Mouse (Mus musculus) neural tube, embryonic 15.5 days (tissue): Measurements from ENCODE around the gene Rab27a. TPM values are rescaled to one million over a fixed set of nuclear protein-coding genes. Genes with fewer than 3 reads are reported as not detected.
A peak's percentile ranks its signal among the peaks of the same experiment; 100 is the strongest.

Experiments
- ATAC-seq: fragments of 200-750 bp; cut with Nextera tagmentation; 2 replicates; pipeline ENCODE4 v1.8.0; 2017; ENCODE audit warnings: mild to moderate bottlenecking, moderate TSS enrichment, moderate library complexity; ENCODE audit not compliant: low FRiP score
- H3K27ac ChIP-seq: fragments of 300-500 bp; sonication (generic); replicated peaks from 2 replicates; pipeline ENCODE4 v1.5.1; 2015; ENCODE audit warnings: mild to moderate bottlenecking, inconsistent platforms
- H3K27me3 ChIP-seq: fragments of 300-500 bp; sonication (generic); replicated peaks from 2 replicates; pipeline ENCODE4 v1.6.1; 2015; ENCODE audit warnings: inconsistent platforms
- H3K36me3 ChIP-seq: fragments of 300-500 bp; sonication (generic); 2 replicates; pipeline ENCODE4 v1.6.1; 2015; ENCODE audit warnings: inconsistent platforms
- H3K4me1 ChIP-seq: fragments of 300-500 bp; sonication (generic); 2 replicates; pipeline ENCODE4 v1.6.1; 2015; ENCODE audit warnings: inconsistent platforms
- H3K4me2 ChIP-seq: fragments of 300-500 bp; sonication (generic); 2 replicates; pipeline ENCODE4 v1.6.1; 2015; ENCODE audit warnings: inconsistent platforms, mild to moderate bottlenecking, moderate library complexity
- H3K4me3 ChIP-seq: fragments of 300-500 bp; sonication (generic); replicated peaks from 2 replicates; pipeline ENCODE4 v1.5.1; 2015; ENCODE audit warnings: mild to moderate bottlenecking, inconsistent platforms
- H3K9ac ChIP-seq: fragments of 300-500 bp; sonication (generic); replicated peaks from 2 replicates; pipeline ENCODE4 v1.6.1; 2015; ENCODE audit warnings: mild to moderate bottlenecking, inconsistent platforms
- H3K9me3 ChIP-seq: fragments of 300-500 bp; sonication (generic); replicated peaks from 2 replicates; pipeline ENCODE4 v1.6.1; 2016; ENCODE audit warnings: inconsistent platforms
- WGBS: fragments of 180-500 bp; shearing (Covaris S2); methylation state at CpG from one replicate; pipeline ENCODE4 v1.1.7; 2015; ENCODE audit warnings: mixed read lengths; 5-methylcytosine and 5-hydroxymethylcytosine counted together
- polyA plus RNA-seq: library from polyadenylated mRNA; unstranded; fragments of >200 nt; fragmentation: Nextera tagmentation; extraction: Ambion mirVana; gene quantifications from 2 replicates; pipeline ENCODE4 v1.2.1, GENCODE M21; 2015

The Rab27a gene
- polyA plus RNA-seq, 1 experiment from 2014 or later = 3.3 TPM

DNA sequence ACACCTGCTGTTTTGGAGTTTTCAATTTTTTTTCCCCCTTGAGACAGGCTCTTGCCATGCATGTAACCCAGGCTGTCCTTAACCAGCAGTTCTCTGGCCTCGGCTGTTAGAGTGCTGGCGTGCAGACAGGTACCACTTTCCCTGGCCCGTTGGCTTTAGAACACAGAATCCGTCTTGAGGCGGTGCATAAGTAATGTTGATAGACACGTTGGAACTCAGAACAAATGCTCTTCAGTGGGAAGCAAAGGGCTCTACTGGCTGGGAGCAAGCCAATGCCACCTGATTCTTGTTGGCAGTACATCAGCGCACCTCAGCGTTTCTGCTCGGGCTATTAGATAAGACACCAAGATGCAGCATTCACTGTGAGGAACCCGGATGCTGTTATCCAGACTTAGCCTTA, 24.8 kb upstream of the Rab27a start:
- H3K4me2 ChIP-seq = no peak overlapping the region
- no peaks in the 10 kb centered on the region for H3K4me1 ChIP-seq
- WGBS = 95% methylated on average over 10 of the region's 10 CpGs
- no peak overlapping the region for H3K9ac ChIP-seq
- H3K27me3 ChIP-seq = no peaks in the 10 kb centered on the region
- H3K4me3 ChIP-seq = no peak overlapping the region
- peaks cover 65% of the 10 kb centered on the region for H3K36me3 ChIP-seq
- H3K9me3 ChIP-seq = no peaks in the 10 kb centered on the region
- no peak overlapping the region for H3K27ac ChIP-seq
- ATAC-seq = no peak

DNA sequence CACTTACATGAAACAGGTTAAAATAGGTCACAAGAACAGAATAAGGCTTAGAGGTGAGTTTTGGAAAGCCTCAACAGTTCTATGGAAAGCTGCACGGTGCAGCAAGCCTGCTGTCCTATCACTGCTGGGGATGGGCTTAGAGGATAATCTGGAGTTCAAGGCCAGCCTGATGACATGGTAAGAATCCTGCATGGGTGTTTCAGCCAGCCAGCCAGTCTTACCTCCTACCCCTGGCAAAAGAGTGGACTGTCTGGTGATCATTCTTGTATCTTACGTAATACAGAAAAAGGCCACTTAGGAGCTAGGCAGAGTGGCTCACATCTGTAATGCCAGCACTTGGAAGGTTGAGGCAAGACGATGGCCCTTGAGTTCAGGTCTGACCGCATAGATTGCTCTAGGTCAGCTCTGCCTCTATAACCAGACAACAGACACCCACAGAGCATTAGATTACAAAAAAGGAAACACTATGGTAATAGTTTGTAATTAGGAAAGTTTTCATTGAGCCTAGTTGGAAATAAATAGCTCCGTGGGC, 24.0 kb upstream of the Rab27a start:
- H3K4me1 ChIP-seq = 0 out of 2 replicates have a peak, but pooled peaks cover under 1% of the 10 kb centered on the region
- H3K36me3 ChIP-seq = peaks cover 58% of the 10 kb centered on the region
- no peak overlapping the region for H3K9ac ChIP-seq
- no peak overlapping the region for H3K4me2 ChIP-seq
- H3K27ac ChIP-seq = no peak overlapping the region
- no peak overlapping the region for H3K4me3 ChIP-seq
- no peaks in the 10 kb centered on the region for H3K27me3 ChIP-seq
- no peaks in the 10 kb centered on the region for H3K9me3 ChIP-seq
- no peak for ATAC-seq
- 93% methylated on average over 5 of the region's 5 CpGs for WGBS

DNA sequence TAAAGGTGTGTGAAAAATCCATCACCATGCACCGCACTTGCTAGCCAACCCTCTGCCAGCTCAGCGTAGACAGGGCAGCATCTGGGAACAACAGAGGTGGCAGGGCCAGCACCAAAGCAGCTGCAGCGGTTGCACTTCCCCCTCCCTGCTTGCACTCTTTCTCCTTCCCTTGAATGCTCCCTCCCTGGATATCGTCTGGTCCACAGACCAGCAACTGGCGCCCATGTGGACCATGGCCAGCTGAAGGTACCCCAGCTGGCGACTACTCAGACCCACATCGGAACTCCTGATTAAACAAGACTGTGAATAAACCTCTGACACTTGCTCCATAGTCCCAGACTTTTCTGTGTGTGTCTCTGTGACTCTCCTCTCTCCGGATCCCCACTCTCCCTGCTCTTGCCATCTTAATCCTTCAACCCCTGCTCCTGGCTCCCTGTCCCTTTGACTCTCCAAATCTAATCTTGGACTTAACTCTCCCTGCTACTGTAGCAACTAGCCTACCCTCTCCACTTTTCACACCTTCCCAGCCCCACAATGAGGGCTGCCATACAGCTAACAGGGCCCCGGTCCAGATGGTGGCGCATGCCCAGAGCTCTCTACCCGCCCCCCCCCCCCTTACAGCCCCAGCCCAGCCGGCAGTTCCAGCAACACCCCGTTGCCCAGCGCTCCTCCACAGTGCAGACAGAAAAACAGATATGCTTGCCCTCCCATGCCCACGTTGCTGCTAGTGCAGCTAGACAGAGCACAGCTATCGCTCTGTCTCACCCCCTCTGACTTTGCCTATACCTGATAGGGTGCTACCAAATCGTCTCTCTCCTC, 18.6 kb upstream of the Rab27a start:
- H3K9me3 ChIP-seq = no peaks in the 10 kb centered on the region
- no peaks in the 10 kb centered on the region for H3K27me3 ChIP-seq
- H3K27ac ChIP-seq = no peak overlapping the region
- H3K9ac ChIP-seq = no peak overlapping the region
- H3K4me2 ChIP-seq = peak overlapping the region; percentile 33; the same call in 1 of the 2 replicates
- peak; percentile 72 for ATAC-seq
- WGBS = 18% methylated on average over 17 of the region's 17 CpGs
- peaks cover 33% of the 10 kb centered on the region for H3K36me3 ChIP-seq
- no peak overlapping the region for H3K4me3 ChIP-seq
- H3K4me1 ChIP-seq = 0 out of 2 replicates have a peak, but pooled peaks cover 6% of the 10 kb centered on the region

DNA sequence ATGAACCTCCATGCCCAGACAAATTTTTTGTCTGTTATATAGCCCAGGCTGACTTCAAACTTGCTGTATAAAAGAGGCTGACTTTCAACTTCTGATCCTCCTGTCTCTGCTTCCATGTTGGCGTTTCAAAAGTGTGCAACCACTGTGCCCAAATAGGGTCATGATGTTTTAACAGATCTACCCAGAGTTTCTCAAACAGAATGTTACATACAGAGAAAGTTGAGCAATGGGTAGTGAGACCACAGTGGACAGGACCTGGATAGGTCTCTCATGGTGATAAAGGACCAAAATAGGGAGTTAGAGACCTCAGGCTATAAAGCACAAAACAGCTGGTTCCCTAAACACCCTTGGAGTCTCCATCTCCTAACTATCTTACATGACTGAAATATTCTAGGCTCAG, 14.2 kb upstream of the Rab27a start:
- 95% methylated on average over 1 of the region's 1 CpGs for WGBS
- Histone ChIP-seq H3K27me3 (no peaks in the 10 kb centered on the region), H3K9ac (no peak overlapping the region), H3K27ac (no peak overlapping the region), H3K4me3 (no peak overlapping the region), H3K9me3 (no peaks in the 10 kb centered on the region), H3K4me1 (0 out of 2 replicates have a peak, but pooled peaks cover 6% of the 10 kb centered on the region), H3K36me3 (peaks cover 48% of the 10 kb centered on the region), H3K4me2 (no peak overlapping the region)
- ATAC-seq = no peak

DNA sequence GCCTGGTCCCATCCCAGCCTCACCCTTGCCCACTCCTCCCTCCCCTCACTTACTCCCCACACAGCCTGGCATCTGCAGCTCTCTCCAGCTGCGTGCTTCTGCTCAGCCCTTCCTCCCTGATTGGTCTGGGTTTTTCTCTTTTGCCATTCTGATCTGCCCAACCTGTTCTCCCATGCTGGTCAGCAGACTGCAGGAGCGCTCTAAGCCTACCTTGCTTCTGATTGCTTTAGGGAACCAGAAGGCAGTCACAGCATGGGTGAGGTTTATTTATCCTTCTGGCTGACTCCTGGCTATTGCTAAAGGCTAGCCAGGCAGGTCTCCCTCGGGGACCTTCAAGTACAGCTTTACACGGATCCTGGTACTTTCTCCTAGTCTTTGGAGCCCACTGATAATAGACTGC, 13.2 kb upstream of the Rab27a start:
- H3K9me3 ChIP-seq = no peaks in the 10 kb centered on the region
- H3K4me3 ChIP-seq = no peak overlapping the region
- no peak overlapping the region for H3K4me2 ChIP-seq
- no peak for ATAC-seq
- H3K4me1 ChIP-seq = no peaks in the 10 kb centered on the region
- no peak overlapping the region for H3K9ac ChIP-seq
- WGBS = 68% methylated on average over 4 of the region's 4 CpGs
- H3K27me3 ChIP-seq = no peaks in the 10 kb centered on the region
- no peak overlapping the region for H3K27ac ChIP-seq
- H3K36me3 ChIP-seq = peaks cover 48% of the 10 kb centered on the region

DNA sequence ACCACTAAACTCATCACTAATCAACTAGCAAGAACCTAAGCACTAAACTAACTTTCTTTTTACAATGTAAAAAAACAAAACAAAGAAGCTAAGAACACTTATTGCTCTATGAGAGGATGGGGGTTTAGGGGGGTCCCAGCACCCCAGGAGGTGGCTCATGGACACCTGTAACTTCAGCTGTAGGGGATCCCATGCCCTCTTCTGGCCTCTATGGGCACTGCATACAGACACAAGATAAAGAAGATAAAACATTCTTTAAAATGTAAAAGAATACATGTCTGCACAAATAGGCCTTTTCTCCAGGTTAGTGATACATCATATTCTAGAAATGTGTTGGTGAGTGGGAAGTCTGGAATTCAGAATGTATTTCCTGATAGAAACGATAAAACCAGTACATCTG, 11.2 kb upstream of the Rab27a start:
- no peak for ATAC-seq

DNA sequence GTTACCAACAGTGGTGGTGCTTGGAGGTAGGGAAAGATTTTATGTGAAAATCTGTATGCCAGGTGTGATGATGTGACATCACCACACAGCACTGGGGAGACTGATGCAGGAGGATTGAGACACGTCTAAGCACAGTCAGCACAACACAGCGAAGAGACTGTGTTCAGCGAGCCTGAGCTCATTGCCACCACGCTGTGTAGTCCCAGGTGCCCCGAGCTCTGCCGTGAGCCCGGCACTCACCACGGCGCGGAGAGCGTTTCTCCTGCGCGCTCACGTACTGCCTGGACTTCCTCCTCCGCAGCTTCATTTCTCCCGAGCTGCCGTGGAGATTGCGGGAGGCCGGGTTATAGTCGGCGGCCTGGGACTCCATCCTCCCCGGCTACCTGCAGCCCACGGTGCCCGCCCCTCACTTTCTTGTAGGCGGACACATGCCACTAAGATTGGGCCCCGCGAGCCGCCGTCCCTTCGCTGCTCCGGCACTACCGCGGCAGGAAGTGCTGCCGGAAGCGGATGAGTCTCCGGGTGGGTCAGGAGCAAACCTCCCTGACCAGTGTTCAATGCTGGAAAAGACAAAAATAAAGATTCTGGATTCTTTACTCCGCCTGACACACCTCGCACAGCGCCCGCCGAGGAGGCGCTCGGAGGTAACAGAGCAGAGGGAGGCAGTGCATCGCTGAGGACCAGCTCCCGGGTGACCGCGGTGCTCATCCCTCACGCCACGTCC, 5.3 kb upstream of the Rab27a start:
- peak overlapping the region; percentile 90 for H3K27ac ChIP-seq
- H3K9me3 ChIP-seq = no peaks in the 10 kb centered on the region
- peak overlapping the region; percentile 89 for H3K4me3 ChIP-seq
- under 1% methylated on average over 49 of the region's 49 CpGs for WGBS
- peak overlapping the region; percentile 88 for H3K9ac ChIP-seq
- H3K27me3 ChIP-seq = no peaks in the 10 kb centered on the region
- ATAC-seq = peak; percentile 92
- H3K4me2 ChIP-seq = peak overlapping the region; percentile 83
- peaks cover 24% of the 10 kb centered on the region for H3K4me1 ChIP-seq
- peaks cover 1% of the 10 kb centered on the region for H3K36me3 ChIP-seq

More for the DNA sequence above, 11.2 kb upstream of the Rab27a start:
- Histone ChIP-seq H3K4me3 (no peak overlapping the region), H3K4me1 (peaks cover 4% of the 10 kb centered on the region), H3K9me3 (no peaks in the 10 kb centered on the region), H3K27ac (no peak overlapping the region), H3K9ac (no peak overlapping the region), H3K4me2 (no peak overlapping the region), H3K27me3 (no peaks in the 10 kb centered on the region), H3K36me3 (peaks cover 44% of the 10 kb centered on the region)
- WGBS = 98% methylated on average over 1 of the region's 1 CpGs

DNA sequence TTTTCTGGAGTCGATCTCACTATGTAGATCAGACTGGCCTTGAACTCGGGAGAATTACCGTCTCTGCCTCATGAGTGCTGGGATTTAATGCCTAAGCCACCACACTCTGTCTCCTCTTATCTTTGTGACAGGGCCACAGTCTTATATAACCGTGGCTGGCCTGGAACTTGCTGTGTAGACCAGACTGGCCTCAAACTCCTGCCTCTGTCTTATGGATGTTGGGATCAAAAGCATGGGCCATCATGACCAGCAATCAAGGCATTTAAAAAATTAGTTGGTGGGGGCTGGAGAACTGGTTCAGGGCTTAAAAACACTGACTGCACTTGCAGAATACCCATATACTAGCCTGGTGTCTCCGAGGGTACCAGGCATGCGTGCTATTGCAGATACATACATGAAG, 4.6 kb upstream of the Rab27a start, which contains the start of gene Pigb:
Gene Pigb (minus strand): TSS at position 299 of the 400 bp plus-strand sequence.
- Histone ChIP-seq H3K9me3 (no peaks in the 10 kb centered on the region), H3K4me2 (peak within 1 kb of the TSS; percentile 83), H3K36me3 (no peaks in the 10 kb centered on the region), H3K27ac (peak within 1 kb of the TSS; percentile 90), H3K27me3 (no peaks in the 10 kb centered on the region), H3K4me3 (peak within 1 kb of the TSS; percentile 89), H3K9ac (peak within 1 kb of the TSS; percentile 88), H3K4me1 (peaks cover 31% of the 10 kb centered on the region)
- WGBS = 30% methylated on average over 6 of the region's 6 CpGs
- ATAC-seq = no peak

DNA sequence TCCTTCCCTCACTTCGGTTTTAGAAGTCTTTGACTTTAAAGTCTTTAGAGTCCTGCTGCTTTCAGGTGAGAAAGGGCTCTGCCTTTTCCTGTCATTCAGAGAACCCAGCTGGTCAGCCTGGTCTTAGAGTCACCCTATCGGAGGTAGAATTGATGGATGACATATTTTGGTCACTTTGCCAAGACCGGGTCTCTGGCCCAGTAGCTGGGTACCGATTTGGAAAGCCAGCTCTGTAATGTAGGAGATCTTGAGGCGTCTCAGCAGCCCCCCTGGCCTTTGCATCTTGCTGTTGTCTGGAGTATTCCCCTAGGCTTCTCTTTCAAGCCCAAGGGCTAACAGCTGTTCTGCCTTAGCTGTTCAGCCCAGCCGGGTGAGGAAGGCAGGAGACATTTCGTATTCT, 550 bp downstream of the Rab27a start:
- H3K4me1 ChIP-seq = peaks cover 33% of the 10 kb centered on the region
- H3K9me3 ChIP-seq = no peaks in the 10 kb centered on the region
- H3K4me3 ChIP-seq = peak overlapping the region; percentile 51
- ATAC-seq = no peak; the same call in 1 of the 2 replicates
- no peak overlapping the region for H3K27ac ChIP-seq
- H3K27me3 ChIP-seq = no peaks in the 10 kb centered on the region
- H3K9ac ChIP-seq = peak overlapping the region; percentile 65
- H3K4me2 ChIP-seq = peak overlapping the region; percentile 93
- no peaks in the 10 kb centered on the region for H3K36me3 ChIP-seq
- whole genome bisulfite sequencing = 9% methylated on average over 7 of the region's 7 CpGs

DNA sequence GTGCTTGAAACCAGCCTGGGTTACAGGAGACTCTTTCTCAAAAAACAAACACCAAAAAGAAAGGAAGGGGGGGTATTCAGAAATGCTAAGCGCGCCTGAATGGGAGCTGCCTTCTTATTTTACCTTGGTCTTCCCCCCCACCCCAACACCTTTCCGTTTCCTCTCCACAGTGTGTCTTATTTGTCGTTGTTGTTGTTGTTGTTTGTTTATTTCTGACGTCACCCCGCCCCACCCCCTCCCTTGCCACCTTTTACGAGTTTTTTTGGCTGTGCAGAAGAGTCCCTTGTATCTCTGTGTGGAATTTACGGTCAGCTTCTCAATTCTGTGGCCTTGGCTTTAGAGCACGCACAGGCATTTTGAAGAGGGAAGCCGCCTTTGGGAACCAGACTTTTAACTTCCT, 1.1 kb downstream of the Rab27a start:
- WGBS = 71% methylated on average over 10 of the region's 10 CpGs

DNA sequence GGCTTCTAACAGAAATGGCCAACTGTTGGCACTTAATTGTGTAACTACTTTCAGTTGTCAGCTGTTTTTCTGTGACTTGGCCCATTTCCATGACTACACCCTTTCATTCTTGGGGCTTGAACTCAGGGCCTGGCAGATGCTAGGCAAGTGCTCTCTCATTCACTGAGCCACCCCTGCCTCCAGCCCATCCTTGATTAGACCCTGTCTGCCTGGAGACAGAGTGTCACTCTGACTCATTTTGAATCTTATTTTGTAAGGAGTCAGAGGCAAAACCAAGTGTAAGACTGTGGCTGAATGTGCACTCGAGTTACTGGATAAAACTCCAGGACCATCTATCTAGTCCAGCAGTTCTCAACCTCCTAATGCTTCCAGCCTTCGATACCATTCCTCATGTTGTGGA, 3.3 kb downstream of the Rab27a start:
- Histone ChIP-seq H3K4me3 (no peak overlapping the region), H3K9me3 (no peaks in the 10 kb centered on the region), H3K9ac (no peak overlapping the region), H3K4me1 (peaks cover 25% of the 10 kb centered on the region), H3K27me3 (no peaks in the 10 kb centered on the region), H3K4me2 (no peak overlapping the region), H3K36me3 (no peaks in the 10 kb centered on the region), H3K27ac (no peak overlapping the region)
- ATAC-seq = no peak
- WGBS = 80% methylated on average over 2 of the region's 2 CpGs

More for the DNA sequence above, 1.1 kb downstream of the Rab27a start:
- no peak for ATAC-seq
- H3K36me3 ChIP-seq = no peaks in the 10 kb centered on the region
- H3K9ac ChIP-seq = 0 out of 2 replicates have a peak overlapping the region, but pooled peaks have one; percentile 65
- peak overlapping the region; percentile 51 for H3K4me3 ChIP-seq
- H3K4me2 ChIP-seq = peak overlapping the region; percentile 93
- H3K9me3 ChIP-seq = no peaks in the 10 kb centered on the region
- no peaks in the 10 kb centered on the region for H3K27me3 ChIP-seq
- peaks cover 28% of the 10 kb centered on the region for H3K4me1 ChIP-seq
- no peak overlapping the region for H3K27ac ChIP-seq
